Comparison of ENCODE assay signal across 27 mouse cellular contexts in the genomic region with DNA sequence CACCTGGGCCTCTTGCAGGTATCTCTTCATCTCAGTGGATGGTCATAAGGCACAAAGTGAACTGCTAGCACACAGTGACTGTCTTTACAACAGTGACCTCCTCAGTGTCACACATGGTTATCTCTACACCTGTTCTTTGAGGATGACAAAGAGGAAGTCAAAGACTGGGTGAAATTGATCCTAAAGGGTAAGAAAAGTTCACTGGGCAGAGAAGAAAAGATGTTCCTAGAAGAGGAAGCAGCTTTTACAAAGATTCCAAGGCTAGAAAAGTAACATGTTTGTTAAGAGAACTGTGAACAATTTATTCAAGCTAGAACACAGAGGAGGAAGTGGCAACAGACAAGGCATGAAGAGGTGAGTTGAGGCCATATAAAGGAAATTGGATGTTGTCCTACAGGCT. TPM values are rescaled to one million over a fixed set of nuclear protein-coding genes. Genes with fewer than 3 reads are reported as not detected.
DNase-seq lines count a peak whose midpoint lies in the region; ATAC-seq and TF ChIP-seq lines count a peak whose summit lies in the region.
"Had no signal": no experiment of that assay in that cellular context is flagged by ENCODE, and none has a peak within 500 bp of the region (broad histone marks: within the 10 kb centered on the region; RNA-seq: fewer than 3 reads in every experiment).

No protein-coding gene starts in this region.

- no peak for TF ChIP-seq CTCF in kidney, adult 2 months (conservative IDR thresholded peaks at IDR 0.05; ENCODE audit: insufficient read depth, insufficient read length, low read depth, low read length)
- no peak for TF ChIP-seq CTCF in MEL (IDR thresholded peaks at IDR 0.05 in 2 of 3, conservative IDR thresholded peaks at IDR 0.05 in 1 of 3; ENCODE audit: control insufficient read depth in 1 of 3, insufficient read depth in 1 of 3, low read depth in 2 of 3, low read length in 3 of 3, poor library complexity in 1 of 3, severe bottlenecking in 1 of 3)
- TF ChIP-seq CTCF in intestine, postnatal 0 days (IDR thresholded peaks at IDR 0.05; ENCODE audit: low read depth): no peak

- TF ChIP-seq POLR2A in kidney, adult 2 months (IDR thresholded peaks at IDR 0.05; ENCODE audit: low read depth, low read length): no peak
- no peak for TF ChIP-seq POLR2A in MEL (IDR thresholded peaks at IDR 0.05; ENCODE audit: control insufficient read depth in 1 of 2, insufficient read depth in 1 of 2, low read depth in 1 of 2, low read length in 2 of 2, poor library complexity in 1 of 2)

- H3K27ac ChIP-seq in kidney, adult 2 months (ENCODE audit: insufficient read depth, low read depth, low read length): peak overlapping the region; percentile 98
- H3K27ac ChIP-seq in MEL (ENCODE audit: control insufficient read depth, low read depth, low read length): no peak overlapping the region
- peak overlapping the region; percentile 88 for H3K27ac ChIP-seq in intestine, postnatal 0 days (ENCODE audit: low read depth, low read length)
- H3K27ac ChIP-seq: embryonic facial prominence, embryonic 10.5 days; forebrain, embryonic 13.5 days; heart, adult 2 months; heart, embryonic 15.5 days; hindbrain, embryonic 13.5 days; hindbrain, postnatal 0 days had no signal

- H3K4me1 ChIP-seq in kidney, adult 2 months (ENCODE audit: control insufficient read depth, insufficient read depth, low read length): peaks cover 12% of the 10 kb centered on the region; the same call in 1 of the 2 replicates
- H3K4me1 ChIP-seq in MEL (ENCODE audit: control insufficient read depth in 1 of 2, insufficient read depth in 2 of 2, low read length in 2 of 2): peaks cover 0 to 11% of the 10 kb centered on the region in 2 experiments; a peak in 2 of 4 replicates
- no peaks in the 10 kb centered on the region; the same call in 1 of the 2 replicates for H3K4me1 ChIP-seq in intestine, postnatal 0 days (replicated peaks; ENCODE audit: control insufficient read depth, insufficient read depth, low read length)

- TF ChIP-seq EP300 in MEL (IDR thresholded peaks at IDR 0.05; ENCODE audit: low read depth in 1 of 2, low read length in 2 of 2): peak; percentile 28 to 44; a peak in 2 of 4 replicates

- no peak for DNase-seq in kidney, adult 2 months
- DNase-seq in kidney, adult 8-10 months: no peak
- DNase-seq in MEL (ENCODE audit: low read depth, low spot score): peak; percentile 51
- DNase-seq in urinary bladder, adult 18-20 months (ENCODE audit: low spot score in 2 of 2): no peak
- DNase-seq in cerebellum, adult 18-20 months: no peak
- DNase-seq in adrenal gland, postnatal 25 days: no peak
- DNase-seq: adrenal gland, adult 8-10 months; cerebellum, adult 11 months; cerebellum, postnatal 10 days; forebrain, postnatal 0 days; gastrocnemius, postnatal 14 days; heart, adult 2 months; heart, postnatal 14 days had no signal

- H3K9ac ChIP-seq in MEL (ENCODE audit: control insufficient read depth, low read depth, low read length, poor library complexity, severe bottlenecking): no peak overlapping the region
- no peak overlapping the region for H3K9ac ChIP-seq in intestine, postnatal 0 days (ENCODE audit: low read depth, low read length)
- H3K9ac ChIP-seq: forebrain, embryonic 13.5 days; forebrain, postnatal 0 days; heart, embryonic 15.5 days; hindbrain, embryonic 13.5 days had no signal

- no peaks in the 10 kb centered on the region for H3K9me3 ChIP-seq in MEL (replicated peaks; ENCODE audit: insufficient read depth, low read length)
- no peaks in the 10 kb centered on the region for H3K9me3 ChIP-seq in intestine, postnatal 0 days (ENCODE audit: control insufficient read depth)
- H3K9me3 ChIP-seq: embryonic facial prominence, embryonic 10.5 days; forebrain, embryonic 13.5 days; heart, embryonic 15.5 days; hindbrain, embryonic 13.5 days had no signal

- ATAC-seq in intestine, postnatal 0 days: peak; percentile 3; the same call in 1 of the 2 replicates
- ATAC-seq: forebrain, embryonic 13.5 days; forebrain, postnatal 0 days; hindbrain, postnatal 0 days had no signal

- no peaks in the 10 kb centered on the region for H3K27me3 ChIP-seq in kidney, adult 2 months (replicated peaks; ENCODE audit: control insufficient read depth, insufficient read depth, low read length)
- H3K27me3 ChIP-seq in MEL (ENCODE audit: control insufficient read depth in 1 of 2, insufficient read depth in 2 of 2, low read length in 2 of 2): no peaks in the 10 kb centered on the region
- no peaks in the 10 kb centered on the region for H3K27me3 ChIP-seq in intestine, postnatal 0 days (replicated peaks; ENCODE audit: control insufficient read depth, insufficient read depth, low read length)
- H3K27me3 ChIP-seq: forebrain, embryonic 13.5 days; heart, embryonic 15.5 days; hindbrain, embryonic 13.5 days had no signal

- H3K4me2 ChIP-seq in intestine, postnatal 0 days (replicated peaks; ENCODE audit: low read depth): peak overlapping the region; percentile 37
- H3K4me2 ChIP-seq: forebrain, embryonic 13.5 days; heart, embryonic 11.5 days; heart, embryonic 15.5 days; hindbrain, embryonic 13.5 days had no signal

- no peak for TF ChIP-seq RAD21 in MEL (IDR thresholded peaks at IDR 0.05; ENCODE audit: low read depth, low read length)

- H3K4me3 ChIP-seq in kidney, adult 2 months (ENCODE audit: insufficient read depth, low read depth, low read length): no peak overlapping the region
- no peak overlapping the region for H3K4me3 ChIP-seq in MEL (ENCODE audit: control insufficient read depth in 1 of 2, insufficient read depth in 1 of 2, low read depth in 2 of 2, low read length in 2 of 2)
- no peak overlapping the region for H3K4me3 ChIP-seq in intestine, postnatal 0 days (ENCODE audit: low read depth, low read length)
- H3K4me3 ChIP-seq: embryonic facial prominence, embryonic 10.5 days; forebrain, embryonic 13.5 days; heart, adult 2 months; heart, embryonic 15.5 days; hindbrain, embryonic 13.5 days had no signal

- no peaks in the 10 kb centered on the region for H3K36me3 ChIP-seq in kidney, adult 2 months (ENCODE audit: control insufficient read depth, insufficient read depth, low read length)
- H3K36me3 ChIP-seq in MEL (ENCODE audit: control insufficient read depth in 1 of 2, insufficient read depth in 2 of 2, low read length in 2 of 2): peaks cover 0 to 23% of the 10 kb centered on the region in 2 experiments; a peak in 3 of 4 replicates
- H3K36me3 ChIP-seq in intestine, postnatal 0 days (ENCODE audit: control insufficient read depth, insufficient read depth): no peaks in the 10 kb centered on the region
- H3K36me3 ChIP-seq: heart, embryonic 15.5 days; hindbrain, embryonic 13.5 days had no signal

- H3K79me2 ChIP-seq in MEL (ENCODE audit: control insufficient read depth, insufficient read depth, low read length, poor library complexity): no peaks in the 10 kb centered on the region; the same call in 1 of the 2 replicates

TF ChIP-seq in MEL, 35 proteins besides CTCF, POLR2A, EP300 and RAD21:
- TF ChIP-seq ETS1 (IDR thresholded peaks at IDR 0.05; ENCODE audit: low read depth, low read length) (0 out of 2 replicates have a peak, but pooled peaks have one; percentile 16), UBTF (IDR thresholded peaks at IDR 0.05; ENCODE audit: borderline replicate concordance, insufficient read depth, low read depth, low read length) (no peak), TAL1 (IDR thresholded peaks at IDR 0.05; ENCODE audit: low read length) (0 out of 2 replicates have a peak, but pooled peaks have one; percentile 11)

RNA-seq across cellular contexts. Expression of a gene that starts 3.7 kb away (rescaled TPM):
- 39.6 and 50.2 TPM in 2 replicates for polyA plus RNA-seq in kidney, adult 2 months (2012; rRNA removed)
- total RNA-seq in MEL (2012; rRNA removed): 6.2 and 7.8 TPM in 2 replicates
- polyA plus RNA-seq in MEL (2012; ENCODE audit: insufficient read depth in 1 of 2, insufficient read length in 2 of 2, low read depth in 1 of 2, low replicate concordance in 2 of 2, missing spikeins in 1 of 2): 10 to 100 TPM in 1 of 2 experiments, not detected in 1; 17.7 TPM
- 30.5 and 36.9 TPM in 2 replicates for polyA plus RNA-seq in intestine, postnatal 0 days (2015; fragmentation: Nextera tagmentation; extraction: Ambion mirVana)
- total RNA-seq in adrenal gland, postnatal 25 days (2021): 33.2 and 33.3 TPM in 2 replicates

RNA-seq across cellular contexts. Expression of a gene that starts 8.2 kb away (rescaled TPM):
- 0.16 and 0.18 TPM in 2 replicates for polyA plus RNA-seq in kidney, adult 2 months (2012; rRNA removed)
- total RNA-seq in MEL (2012; rRNA removed): not detected in 2 replicates
- not detected for polyA plus RNA-seq in MEL (2012; ENCODE audit: insufficient read depth in 1 of 2, insufficient read length in 2 of 2, low read depth in 1 of 2, low replicate concordance in 2 of 2, missing spikeins in 1 of 2)
- polyA plus RNA-seq in intestine, postnatal 0 days (2015; fragmentation: Nextera tagmentation; extraction: Ambion mirVana): not detected in 2 replicates
- not detected in 2 replicates for total RNA-seq in adrenal gland, postnatal 25 days (2021)
- total RNA-seq: adrenal gland, adult 8-10 months; adrenal gland, postnatal 4 days; gastrocnemius, adult 18-20 months; gastrocnemius, postnatal 14 days; heart, adult 2 months; hematopoietic stem cell, adult 5-6 weeks had no signal
- polyA plus RNA-seq: C2C12; forebrain, embryonic 13.5 days; heart, embryonic 11.5 days; heart, embryonic 15.5 days had no signal

RNA-seq across cellular contexts. Expression of a gene that starts 21.3 kb away (rescaled TPM):
- polyA plus RNA-seq in kidney, adult 2 months (2012; rRNA removed): not detected in 2 replicates
- 0.31 TPM in 1 of 2 replicates, not detected in the other for total RNA-seq in MEL (2012; rRNA removed)
- polyA plus RNA-seq in MEL (2012; ENCODE audit: insufficient read depth in 1 of 2, insufficient read length in 2 of 2, low read depth in 1 of 2, low replicate concordance in 2 of 2, missing spikeins in 1 of 2): 1 to 10 TPM in 1 of 2 experiments, not detected in 1; 1.7 TPM
- polyA plus RNA-seq in intestine, postnatal 0 days (2015; fragmentation: Nextera tagmentation; extraction: Ambion mirVana): not detected in 2 replicates
- not detected in 2 replicates for total RNA-seq in adrenal gland, postnatal 25 days (2021)
- total RNA-seq: adrenal gland, adult 8-10 months; adrenal gland, postnatal 4 days; forebrain, postnatal 0 days; gastrocnemius, adult 18-20 months; gastrocnemius, postnatal 14 days; heart, adult 2 months; heart, postnatal 14 days; hematopoietic stem cell, adult 5-6 weeks; hindbrain, postnatal 0 days had no signal
- polyA plus RNA-seq: brain, embryonic 14.5 days; C2C12; embryonic facial prominence, embryonic 10.5 days; embryonic facial prominence, embryonic 14.5 days; forebrain, embryonic 13.5 days; forebrain, postnatal 0 days; heart, embryonic 11.5 days; heart, embryonic 15.5 days; hindbrain, embryonic 13.5 days; hindbrain, postnatal 0 days had no signal

RNA-seq across cellular contexts. Expression of a gene that starts 28.1 kb away (rescaled TPM):
- not detected in 2 replicates for polyA plus RNA-seq in kidney, adult 2 months (2012; rRNA removed)
- not detected in 2 replicates for total RNA-seq in MEL (2012; rRNA removed)
- not detected for polyA plus RNA-seq in MEL (2012; ENCODE audit: insufficient read depth in 1 of 2, insufficient read length in 2 of 2, low read depth in 1 of 2, low replicate concordance in 2 of 2, missing spikeins in 1 of 2)
- not detected in 2 replicates for polyA plus RNA-seq in intestine, postnatal 0 days (2015; fragmentation: Nextera tagmentation; extraction: Ambion mirVana)
- total RNA-seq in adrenal gland, postnatal 25 days (2021): not detected in 2 replicates
- total RNA-seq: adrenal gland, adult 8-10 months; adrenal gland, postnatal 4 days; forebrain, postnatal 0 days; gastrocnemius, adult 18-20 months; gastrocnemius, postnatal 14 days; heart, adult 2 months; heart, postnatal 14 days; hematopoietic stem cell, adult 5-6 weeks; hindbrain, postnatal 0 days had no signal
- polyA plus RNA-seq: brain, embryonic 14.5 days; C2C12; embryonic facial prominence, embryonic 10.5 days; forebrain, embryonic 13.5 days; forebrain, postnatal 0 days; gonadal fat pad, adult 2 months; heart, adult 2 months; heart, embryonic 11.5 days; heart, embryonic 15.5 days; hindbrain, embryonic 13.5 days; hindbrain, postnatal 0 days had no signal

RNA-seq across cellular contexts. Expression of a gene that starts 29.4 kb away (rescaled TPM):
- 0.14 and 0.22 TPM in 2 replicates for polyA plus RNA-seq in kidney, adult 2 months (2012; rRNA removed)
- total RNA-seq in MEL (2012; rRNA removed): not detected in 2 replicates
- not detected for polyA plus RNA-seq in MEL (2012; ENCODE audit: insufficient read depth in 1 of 2, insufficient read length in 2 of 2, low read depth in 1 of 2, low replicate concordance in 2 of 2, missing spikeins in 1 of 2)
- 0.09 and 0.17 TPM in 2 replicates for polyA plus RNA-seq in intestine, postnatal 0 days (2015; fragmentation: Nextera tagmentation; extraction: Ambion mirVana)
- total RNA-seq in adrenal gland, postnatal 25 days (2021): not detected in 2 replicates
- total RNA-seq: gastrocnemius, adult 18-20 months; gastrocnemius, postnatal 14 days; heart, adult 2 months; heart, postnatal 14 days; hematopoietic stem cell, adult 5-6 weeks had no signal
- polyA plus RNA-seq: C2C12; heart, adult 2 months; heart, embryonic 15.5 days had no signal
